Mouse (Mus musculus): ENCODE results near the gene Slc25a11. TPM values are rescaled to one million over a fixed set of nuclear protein-coding genes. Genes with fewer than 3 reads are reported as not detected.

Slc25a11 gene
- polyA plus RNA-seq (2014; fragmentation: Nextera tagmentation; extraction: Ambion mirVana), result 153 and 171 TPM in 2 replicates

- WGBS, result under 1% methylated on average over 63 of the region's 63 CpGs
- ATAC-seq (ENCODE audit: low FRiP score, low TSS enrichment), result peak; percentile 86
- H3K27ac ChIP-seq (ENCODE audit: low read depth, low read length), result peak within 1 kb of the TSS; percentile 86
- H3K4me2 ChIP-seq (replicated peaks; ENCODE audit: low read depth, low read length), result peak within 1 kb of the TSS; percentile 96
- H3K27me3 ChIP-seq (ENCODE audit: control insufficient read depth, insufficient read depth, low read length), result no peaks in the 10 kb centered on the region
- H3K4me1 ChIP-seq (ENCODE audit: control insufficient read depth, insufficient read depth, low read length), result peaks cover 34% of the 10 kb centered on the region
- H3K4me3 ChIP-seq (ENCODE audit: low read length), result peak within 1 kb of the TSS; percentile 78
- peak within 1 kb of the TSS; percentile 89 for H3K9ac ChIP-seq (ENCODE audit: low read depth, low read length)
- peaks cover 66% of the 10 kb centered on the region for H3K36me3 ChIP-seq (ENCODE audit: control insufficient read depth, insufficient read depth, low read length)
- no peaks in the 10 kb centered on the region for H3K9me3 ChIP-seq (ENCODE audit: control insufficient read depth, low read length)
These were observed at the start of gene Slc25a11, which contains the start of gene Rnf167 for GRCm38 (mm10) chr11:70646691-70647650. Gene Slc25a11, minus strand, starts transcription at chr11:70647479. Gene Rnf167, plus strand, starts transcription at chr11:70647235.

GRCm38 (mm10) chr11:70693504-70693903 lies 46.2 kb upstream of the Slc25a11 start:
- H3K4me1 ChIP-seq (ENCODE audit: control insufficient read depth, insufficient read depth, low read length), result peaks cover 4% of the 10 kb centered on the region; the same call in 1 of the 2 replicates
- no peak overlapping the region for H3K27ac ChIP-seq (ENCODE audit: low read depth, low read length)
- whole genome bisulfite sequencing, result 81% methylated on average over 3 of the region's 3 CpGs
- no peaks in the 10 kb centered on the region for H3K27me3 ChIP-seq (ENCODE audit: control insufficient read depth, insufficient read depth, low read length)
- no peak for ATAC-seq (ENCODE audit: low FRiP score, low TSS enrichment)
- H3K36me3 ChIP-seq (ENCODE audit: control insufficient read depth, insufficient read depth, low read length), result no peaks in the 10 kb centered on the region
- H3K4me3 ChIP-seq (ENCODE audit: low read length), result no peak overlapping the region
- no peak overlapping the region for H3K4me2 ChIP-seq (replicated peaks; ENCODE audit: low read depth, low read length)
- H3K9me3 ChIP-seq (ENCODE audit: control insufficient read depth, low read length), result no peaks in the 10 kb centered on the region
- no peak overlapping the region for H3K9ac ChIP-seq (ENCODE audit: low read depth, low read length)

- no peaks in the 10 kb centered on the region for H3K27me3 ChIP-seq (ENCODE audit: control insufficient read depth, insufficient read depth, low read length)
- 66% methylated on average over 4 of the region's 4 CpGs for WGBS
These were observed 42.3 kb upstream of the Slc25a11 start for GRCm38 (mm10) chr11:70689578-70689977.

GRCm38 (mm10) chr11:70688372-70688771 lies 41.1 kb upstream of the Slc25a11 start:
- Histone ChIP-seq H3K36me3 (ENCODE audit: control insufficient read depth, insufficient read depth, low read length) (peaks cover 22% of the 10 kb centered on the region), H3K9ac (ENCODE audit: low read depth, low read length) (peak overlapping the region; percentile 82), H3K27ac (ENCODE audit: low read depth, low read length) (peak overlapping the region; percentile 81), H3K4me2 (replicated peaks; ENCODE audit: low read depth, low read length) (peak overlapping the region; percentile 74), H3K27me3 (ENCODE audit: control insufficient read depth, insufficient read depth, low read length) (no peaks in the 10 kb centered on the region), H3K9me3 (ENCODE audit: control insufficient read depth, low read length) (no peaks in the 10 kb centered on the region), H3K4me3 (ENCODE audit: low read length) (peak overlapping the region; percentile 83), H3K4me1 (ENCODE audit: control insufficient read depth, insufficient read depth, low read length) (peaks cover 7% of the 10 kb centered on the region; the same call in 1 of the 2 replicates)
- ATAC-seq (ENCODE audit: low FRiP score, low TSS enrichment), result no peak
- WGBS, result 11% methylated on average over 8 of the region's 8 CpGs

More at GRCm38 (mm10) chr11:70689578-70689977, 42.3 kb upstream of the Slc25a11 start:
- peaks cover 7% of the 10 kb centered on the region; the same call in 1 of the 2 replicates for H3K4me1 ChIP-seq (ENCODE audit: control insufficient read depth, insufficient read depth, low read length)
- no peak overlapping the region for H3K9ac ChIP-seq (ENCODE audit: low read depth, low read length)
- ATAC-seq (ENCODE audit: low FRiP score, low TSS enrichment), result no peak
- no peak overlapping the region for H3K27ac ChIP-seq (ENCODE audit: low read depth, low read length)
- H3K4me2 ChIP-seq (replicated peaks; ENCODE audit: low read depth, low read length), result no peak overlapping the region
- H3K4me3 ChIP-seq (ENCODE audit: low read length), result no peak overlapping the region
- peaks cover 10% of the 10 kb centered on the region for H3K36me3 ChIP-seq (ENCODE audit: control insufficient read depth, insufficient read depth, low read length)
- H3K9me3 ChIP-seq (ENCODE audit: control insufficient read depth, low read length), result no peaks in the 10 kb centered on the region

GRCm38 (mm10) chr11:70687601-70688199 lies 40.4 kb upstream of the Slc25a11 start, which contains the start of gene Camta2:
Gene Camta2, minus strand, starts transcription at chr11:70688105.
- Histone ChIP-seq H3K27me3 (ENCODE audit: control insufficient read depth, insufficient read depth, low read length) (no peaks in the 10 kb centered on the region), H3K4me3 (ENCODE audit: low read length) (peak within 1 kb of the TSS; percentile 83), H3K9ac (ENCODE audit: low read depth, low read length) (peak within 1 kb of the TSS; percentile 82), H3K4me1 (ENCODE audit: control insufficient read depth, insufficient read depth, low read length) (peaks cover 7% of the 10 kb centered on the region; the same call in 1 of the 2 replicates), H3K4me2 (replicated peaks; ENCODE audit: low read depth, low read length) (peak within 1 kb of the TSS; percentile 74), H3K9me3 (ENCODE audit: control insufficient read depth, low read length) (no peaks in the 10 kb centered on the region), H3K36me3 (ENCODE audit: control insufficient read depth, insufficient read depth, low read length) (peaks cover 26% of the 10 kb centered on the region), H3K27ac (ENCODE audit: low read depth, low read length) (peak within 1 kb of the TSS; percentile 81)
- peak; percentile 91 for ATAC-seq (ENCODE audit: low FRiP score, low TSS enrichment)
- WGBS, result under 1% methylated on average over 51 of the region's 55 CpGs

- H3K4me2 ChIP-seq (replicated peaks; ENCODE audit: low read depth, low read length), result peak overlapping the region; percentile 74
- H3K9me3 ChIP-seq (ENCODE audit: control insufficient read depth, low read length), result no peaks in the 10 kb centered on the region
- peaks cover 31% of the 10 kb centered on the region for H3K36me3 ChIP-seq (ENCODE audit: control insufficient read depth, insufficient read depth, low read length)
- peak; percentile 79 for ATAC-seq (ENCODE audit: low FRiP score, low TSS enrichment)
- H3K27ac ChIP-seq (ENCODE audit: low read depth, low read length), result peak overlapping the region; percentile 81
- H3K27me3 ChIP-seq (ENCODE audit: control insufficient read depth, insufficient read depth, low read length), result no peaks in the 10 kb centered on the region
- WGBS, result 2% methylated on average over 16 of the region's 16 CpGs
- H3K4me3 ChIP-seq (ENCODE audit: low read length), result peak overlapping the region; percentile 83
- H3K4me1 ChIP-seq (ENCODE audit: control insufficient read depth, insufficient read depth, low read length), result peaks cover 10% of the 10 kb centered on the region
- peak overlapping the region; percentile 82 for H3K9ac ChIP-seq (ENCODE audit: low read depth, low read length)
These were observed 39.8 kb upstream of the Slc25a11 start for GRCm38 (mm10) chr11:70686901-70687566.

DNA sequence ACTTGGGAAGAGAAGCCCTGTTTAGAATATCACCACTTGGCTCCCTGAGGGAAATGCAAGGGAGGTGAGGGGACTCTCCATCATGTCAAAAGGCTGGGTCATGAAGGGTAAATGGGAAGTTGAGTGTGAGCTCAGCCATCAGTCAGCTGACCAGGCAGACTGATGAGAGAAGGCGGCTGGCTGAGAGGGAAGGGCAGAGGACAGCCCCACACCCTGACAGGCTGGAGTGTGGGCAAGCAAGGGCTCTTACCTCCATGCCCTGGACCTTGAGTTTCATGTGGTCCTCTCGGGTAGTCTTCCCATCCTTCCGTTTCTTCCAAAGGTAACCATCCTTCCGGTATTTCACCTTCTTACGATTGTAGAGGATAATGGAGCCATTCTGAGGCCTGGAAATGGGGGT lies 36.4 kb upstream of the Slc25a11 start:
- peaks cover 52% of the 10 kb centered on the region for H3K36me3 ChIP-seq (ENCODE audit: control insufficient read depth, insufficient read depth, low read length)

GRCm38 (mm10) chr11:70681897-70682581 lies 34.8 kb upstream of the Slc25a11 start:
- H3K27me3 ChIP-seq (ENCODE audit: control insufficient read depth, insufficient read depth, low read length), result no peaks in the 10 kb centered on the region
- H3K9ac ChIP-seq (ENCODE audit: low read depth, low read length), result no peak overlapping the region
- H3K27ac ChIP-seq (ENCODE audit: low read depth, low read length), result no peak overlapping the region
- H3K36me3 ChIP-seq (ENCODE audit: control insufficient read depth, insufficient read depth, low read length), result peaks cover 53% of the 10 kb centered on the region
- WGBS, result 22% methylated on average over 11 of the region's 11 CpGs
- peak; percentile 71; the same call in 1 of the 2 replicates for ATAC-seq (ENCODE audit: low FRiP score, low TSS enrichment)
- H3K4me2 ChIP-seq (replicated peaks; ENCODE audit: low read depth, low read length), result no peak overlapping the region
- no peak overlapping the region; the same call in 1 of the 2 replicates for H3K4me3 ChIP-seq (ENCODE audit: low read length)
- H3K4me1 ChIP-seq (ENCODE audit: control insufficient read depth, insufficient read depth, low read length), result peaks cover 5% of the 10 kb centered on the region
- H3K9me3 ChIP-seq (ENCODE audit: control insufficient read depth, low read length), result no peaks in the 10 kb centered on the region

More for the DNA sequence above, 36.4 kb upstream of the Slc25a11 start:
- H3K4me3 ChIP-seq (ENCODE audit: low read length), result no peak overlapping the region
- H3K4me2 ChIP-seq (replicated peaks; ENCODE audit: low read depth, low read length), result no peak overlapping the region
- H3K9me3 ChIP-seq (ENCODE audit: control insufficient read depth, low read length), result no peaks in the 10 kb centered on the region
- WGBS, result 89% methylated on average over 5 of the region's 5 CpGs
- no peaks in the 10 kb centered on the region for H3K27me3 ChIP-seq (ENCODE audit: control insufficient read depth, insufficient read depth, low read length)
- no peak for ATAC-seq (ENCODE audit: low FRiP score, low TSS enrichment)
- H3K9ac ChIP-seq (ENCODE audit: low read depth, low read length), result no peak overlapping the region
- H3K27ac ChIP-seq (ENCODE audit: low read depth, low read length), result no peak overlapping the region
- peaks cover 9% of the 10 kb centered on the region for H3K4me1 ChIP-seq (ENCODE audit: control insufficient read depth, insufficient read depth, low read length)

Data from kidney, embryonic 14.5 days (tissue).